Mouse (Mus musculus): ENCODE results near the gene Pou5f1. TPM values are rescaled to one million over a fixed set of nuclear protein-coding genes. Genes with fewer than 3 reads are reported as not detected.

Pou5f1 gene
- polyA plus RNA-seq, 1 experiment from 2014 or later: not detected

DNA sequence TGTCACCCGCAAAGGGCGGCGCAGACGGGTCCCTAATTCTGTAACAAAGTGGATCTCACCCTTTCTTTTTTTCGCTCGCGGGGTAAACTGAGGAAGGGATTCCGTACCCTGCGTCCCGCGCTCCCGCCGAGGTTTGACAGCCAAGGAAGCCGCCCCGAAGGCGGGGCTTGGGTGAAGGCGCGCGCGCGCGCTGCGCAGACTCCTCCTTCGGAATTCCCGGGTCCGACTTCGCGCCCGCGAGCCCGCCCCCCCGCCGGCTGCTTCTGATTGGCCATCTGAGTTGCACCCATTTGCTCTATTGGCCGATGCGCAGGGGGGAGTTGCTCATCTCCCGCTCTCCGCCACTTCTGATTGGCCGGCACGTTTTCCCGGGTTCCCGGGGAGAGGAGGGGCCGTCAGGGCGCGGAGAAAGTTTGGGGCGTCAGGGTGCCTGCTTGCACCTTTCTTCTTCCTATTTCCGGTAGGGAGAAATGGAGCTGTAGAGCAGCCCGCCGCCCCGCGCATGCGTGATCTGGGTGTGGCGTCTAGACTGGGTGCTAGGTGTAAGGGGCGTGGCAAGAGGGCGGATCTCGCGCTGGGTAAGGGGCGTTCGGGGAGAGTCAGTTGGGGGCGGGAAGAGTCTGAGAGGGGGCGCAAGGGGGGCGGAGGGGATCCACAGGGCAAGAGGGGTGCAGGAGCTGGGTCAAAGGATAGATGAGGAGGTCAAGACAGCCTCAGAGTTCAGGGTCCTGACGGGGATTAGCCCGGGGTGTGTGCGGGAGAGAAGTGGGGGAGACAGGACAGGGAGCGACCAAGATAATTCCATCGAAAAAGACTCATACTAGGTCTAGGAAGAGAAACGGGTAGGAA is 11.1 kb downstream of the Pou5f1 start, which contains the start of the genes Tcf19 and Cchcr1:
Gene Tcf19, minus strand, starts transcription at position 173 of the 849 bp plus-strand sequence.
Gene Cchcr1, plus strand, starts transcription at position 449 of the 849 bp plus-strand sequence.
- Histone ChIP-seq H3K4me3 (ENCODE audit: low read depth, low read length) (peak within 1 kb of the TSS; percentile 61), H3K9me3 (ENCODE audit: control insufficient read depth, low read length) (no peaks in the 10 kb centered on the region), H3K9ac (ENCODE audit: low read length) (peak within 1 kb of the TSS; percentile 55), H3K4me1 (replicated peaks; ENCODE audit: control insufficient read depth, insufficient read depth, low read length) (peaks cover 22% of the 10 kb centered on the region; the same call in 1 of the 2 replicates), H3K27ac (ENCODE audit: low read depth) (peak within 1 kb of the TSS; percentile 47; the same call in 1 of the 2 replicates), H3K27me3 (replicated peaks; ENCODE audit: control insufficient read depth, insufficient read depth, low read length) (no peaks in the 10 kb centered on the region), H3K4me2 (ENCODE audit: low read length) (peak within 1 kb of the TSS; percentile 83), H3K36me3 (ENCODE audit: control insufficient read depth, insufficient read depth, low read length) (peaks cover 14% of the 10 kb centered on the region)
- ATAC-seq (replicated peaks; ENCODE audit: low FRiP score, low TSS enrichment, low read depth) (peak; percentile 96), DNase-seq (ENCODE audit: low spot score) (peak; percentile 97)
- under 1% methylated on average over 67 of the region's 67 CpGs for WGBS

DNA sequence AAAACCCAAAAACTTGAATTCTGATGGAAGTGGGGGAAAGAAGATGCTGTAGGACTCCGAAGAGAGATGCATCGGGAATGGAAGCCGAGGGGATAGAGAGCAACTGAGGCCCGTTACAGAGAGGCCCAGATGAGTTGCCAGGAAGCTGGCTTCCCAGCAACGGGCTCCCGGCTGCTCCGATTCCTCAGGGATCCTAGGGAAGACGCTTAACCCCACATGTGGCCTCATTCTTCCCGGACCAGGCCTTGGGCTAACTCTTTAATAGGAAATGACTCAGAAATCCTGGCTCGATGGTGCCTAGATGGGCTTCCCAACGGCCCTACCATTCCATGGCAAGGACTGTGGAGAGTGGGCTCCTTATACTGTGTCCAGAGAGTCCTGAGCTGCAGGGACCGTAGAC is 11.7 kb downstream of the Pou5f1 start:
- 6% methylated on average over 12 of the region's 12 CpGs for WGBS
- no peak for ATAC-seq (replicated peaks; ENCODE audit: low FRiP score, low TSS enrichment, low read depth)
- H3K27me3 ChIP-seq (replicated peaks; ENCODE audit: control insufficient read depth, insufficient read depth, low read length): no peaks in the 10 kb centered on the region
- peak overlapping the region; percentile 47; the same call in 1 of the 2 replicates for H3K27ac ChIP-seq (ENCODE audit: low read depth)
- H3K4me2 ChIP-seq (ENCODE audit: low read length): peak overlapping the region; percentile 83
- H3K9ac ChIP-seq (ENCODE audit: low read length): peak overlapping the region; percentile 53
- DNase-seq (ENCODE audit: low spot score): peak; percentile 59
- peak overlapping the region; percentile 61 for H3K4me3 ChIP-seq (ENCODE audit: low read depth, low read length)
- no peaks in the 10 kb centered on the region for H3K9me3 ChIP-seq (ENCODE audit: control insufficient read depth, low read length)
- peaks cover 13% of the 10 kb centered on the region for H3K36me3 ChIP-seq (ENCODE audit: control insufficient read depth, insufficient read depth, low read length)
- H3K4me1 ChIP-seq (replicated peaks; ENCODE audit: control insufficient read depth, insufficient read depth, low read length): peaks cover 22% of the 10 kb centered on the region; the same call in 1 of the 2 replicates

GRCm38 (mm10) chr17:35524354-35524753 is 18.5 kb downstream of the Pou5f1 start:
- no peak for DNase-seq (ENCODE audit: low spot score)
- WGBS: 91% methylated on average over 9 of the region's 9 CpGs
- H3K27me3 ChIP-seq (replicated peaks; ENCODE audit: control insufficient read depth, insufficient read depth, low read length): no peaks in the 10 kb centered on the region
- H3K4me1 ChIP-seq (replicated peaks; ENCODE audit: control insufficient read depth, insufficient read depth, low read length): no peaks in the 10 kb centered on the region
- ATAC-seq (replicated peaks; ENCODE audit: low FRiP score, low TSS enrichment, low read depth): no peak
- H3K9ac ChIP-seq (ENCODE audit: low read length): no peak overlapping the region
- no peak overlapping the region for H3K4me2 ChIP-seq (ENCODE audit: low read length)
- H3K36me3 ChIP-seq (ENCODE audit: control insufficient read depth, insufficient read depth, low read length): peaks cover 61% of the 10 kb centered on the region
- H3K9me3 ChIP-seq (ENCODE audit: control insufficient read depth, low read length): no peaks in the 10 kb centered on the region
- H3K27ac ChIP-seq (ENCODE audit: low read depth): no peak overlapping the region
- H3K4me3 ChIP-seq (ENCODE audit: low read depth, low read length): no peak overlapping the region

DNA sequence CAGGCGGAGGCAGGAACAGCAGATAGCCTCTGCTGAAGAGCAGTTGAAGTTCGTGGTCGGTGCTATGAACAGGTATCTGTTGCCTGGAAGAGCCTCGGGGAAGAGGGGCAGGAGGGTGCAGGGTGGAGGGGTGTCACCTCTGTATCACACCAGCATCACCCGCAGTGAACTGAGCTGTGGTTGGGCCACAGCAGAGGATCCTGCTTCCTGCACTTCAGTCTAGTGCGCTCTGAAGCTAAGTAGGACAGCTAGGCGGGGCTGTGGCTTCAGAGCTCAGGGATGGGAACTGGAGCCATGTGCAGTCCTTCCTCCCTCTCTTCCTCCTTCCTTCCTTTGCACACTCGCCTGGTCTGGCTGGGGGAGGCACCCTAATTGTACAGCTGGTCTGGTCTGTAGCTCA is 20.8 kb downstream of the Pou5f1 start:
- Histone ChIP-seq H3K27me3 (replicated peaks; ENCODE audit: control insufficient read depth, insufficient read depth, low read length) (no peaks in the 10 kb centered on the region), H3K36me3 (ENCODE audit: control insufficient read depth, insufficient read depth, low read length) (peaks cover 72% of the 10 kb centered on the region), H3K4me3 (ENCODE audit: low read depth, low read length) (no peak overlapping the region), H3K27ac (ENCODE audit: low read depth) (no peak overlapping the region), H3K4me1 (replicated peaks; ENCODE audit: control insufficient read depth, insufficient read depth, low read length) (no peaks in the 10 kb centered on the region), H3K9ac (ENCODE audit: low read length) (no peak overlapping the region), H3K9me3 (ENCODE audit: control insufficient read depth, low read length) (no peaks in the 10 kb centered on the region), H3K4me2 (ENCODE audit: low read length) (no peak overlapping the region)
- 78% methylated on average over 8 of the region's 8 CpGs for WGBS
- DNase-seq (ENCODE audit: low spot score) (no peak), ATAC-seq (replicated peaks; ENCODE audit: low FRiP score, low TSS enrichment, low read depth) (no peak)

GRCm38 (mm10) chr17:35532360-35532759 is 26.5 kb downstream of the Pou5f1 start:
- 0 out of 2 replicates have a peak, but pooled peaks have one; percentile 18 for ATAC-seq (replicated peaks; ENCODE audit: low FRiP score, low TSS enrichment, low read depth)
- Histone ChIP-seq H3K4me3 (ENCODE audit: low read depth, low read length) (no peak overlapping the region), H3K27me3 (replicated peaks; ENCODE audit: control insufficient read depth, insufficient read depth, low read length) (no peaks in the 10 kb centered on the region), H3K4me1 (replicated peaks; ENCODE audit: control insufficient read depth, insufficient read depth, low read length) (no peaks in the 10 kb centered on the region), H3K9me3 (ENCODE audit: control insufficient read depth, low read length) (no peaks in the 10 kb centered on the region), H3K4me2 (ENCODE audit: low read length) (no peak overlapping the region), H3K27ac (ENCODE audit: low read depth) (no peak overlapping the region), H3K36me3 (ENCODE audit: control insufficient read depth, insufficient read depth, low read length) (peaks cover 26% of the 10 kb centered on the region), H3K9ac (ENCODE audit: low read length) (no peak overlapping the region)
- no peak for DNase-seq (ENCODE audit: low spot score)
- 4% methylated on average over 3 of the region's 3 CpGs for WGBS

GRCm38 (mm10) chr17:35532901-35533300 is 27.1 kb downstream of the Pou5f1 start, which contains the start of gene Psors1c2:
Psors1c2 (plus strand) TSS chr17:35533201.
- Histone ChIP-seq H3K36me3 (ENCODE audit: control insufficient read depth, insufficient read depth, low read length) (peaks cover 24% of the 10 kb centered on the region), H3K4me1 (replicated peaks; ENCODE audit: control insufficient read depth, insufficient read depth, low read length) (no peaks in the 10 kb centered on the region), H3K4me2 (ENCODE audit: low read length) (no peak within 1 kb of the TSS), H3K27ac (ENCODE audit: low read depth) (no peak within 1 kb of the TSS), H3K27me3 (replicated peaks; ENCODE audit: control insufficient read depth, insufficient read depth, low read length) (no peaks in the 10 kb centered on the region), H3K9me3 (ENCODE audit: control insufficient read depth, low read length) (no peaks in the 10 kb centered on the region), H3K9ac (ENCODE audit: low read length) (no peak within 1 kb of the TSS), H3K4me3 (ENCODE audit: low read depth, low read length) (no peak within 1 kb of the TSS)
- no peak for ATAC-seq (replicated peaks; ENCODE audit: low FRiP score, low TSS enrichment, low read depth)
- DNase-seq (ENCODE audit: low spot score): no peak
- 16% methylated on average over 7 of the region's 7 CpGs for WGBS

- no peaks in the 10 kb centered on the region for H3K27me3 ChIP-seq (replicated peaks; ENCODE audit: control insufficient read depth, insufficient read depth, low read length)
- H3K4me1 ChIP-seq (replicated peaks; ENCODE audit: control insufficient read depth, insufficient read depth, low read length): no peaks in the 10 kb centered on the region
- no peak overlapping the region for H3K27ac ChIP-seq (ENCODE audit: low read depth)
- 11% methylated on average over 6 of the region's 6 CpGs for WGBS
- peaks cover 13% of the 10 kb centered on the region for H3K36me3 ChIP-seq (ENCODE audit: control insufficient read depth, insufficient read depth, low read length)
- peak; percentile 65; the same call in 1 of the 2 replicates for ATAC-seq (replicated peaks; ENCODE audit: low FRiP score, low TSS enrichment, low read depth)
- no peaks in the 10 kb centered on the region for H3K9me3 ChIP-seq (ENCODE audit: control insufficient read depth, low read length)
- DNase-seq (ENCODE audit: low spot score): peak; percentile 81
- no peak overlapping the region for H3K4me2 ChIP-seq (ENCODE audit: low read length)
- H3K9ac ChIP-seq (ENCODE audit: low read length): no peak overlapping the region
- H3K4me3 ChIP-seq (ENCODE audit: low read depth, low read length): no peak overlapping the region
Measured at GRCm38 (mm10) chr17:35534343-35534742, 28.5 kb downstream of the Pou5f1 start.

- H3K4me1 ChIP-seq (replicated peaks; ENCODE audit: control insufficient read depth, insufficient read depth, low read length): no peaks in the 10 kb centered on the region
- H3K4me3 ChIP-seq (ENCODE audit: low read depth, low read length): no peak overlapping the region
- H3K9me3 ChIP-seq (ENCODE audit: control insufficient read depth, low read length): no peaks in the 10 kb centered on the region
- WGBS: 80% methylated on average over 4 of the region's 4 CpGs
- no peak overlapping the region for H3K27ac ChIP-seq (ENCODE audit: low read depth)
- H3K4me2 ChIP-seq (ENCODE audit: low read length): no peak overlapping the region
- no peak overlapping the region for H3K9ac ChIP-seq (ENCODE audit: low read length)
- no peak for DNase-seq (ENCODE audit: low spot score)
- no peaks in the 10 kb centered on the region for H3K27me3 ChIP-seq (replicated peaks; ENCODE audit: control insufficient read depth, insufficient read depth, low read length)
- ATAC-seq (replicated peaks; ENCODE audit: low FRiP score, low TSS enrichment, low read depth): no peak
- H3K36me3 ChIP-seq (ENCODE audit: control insufficient read depth, insufficient read depth, low read length): no peaks in the 10 kb centered on the region
Measured at GRCm38 (mm10) chr17:35537421-35537820, 31.6 kb downstream of the Pou5f1 start.
